Mouse (Mus musculus): Measurements from ENCODE around the gene Rasgef1a. TPM values are rescaled to one million over a fixed set of nuclear protein-coding genes. Genes with fewer than 3 reads are reported as not detected.

The Rasgef1a gene
- total RNA-seq, 2 experiments from 2014 or later: 199 to 208 TPM

DNA sequence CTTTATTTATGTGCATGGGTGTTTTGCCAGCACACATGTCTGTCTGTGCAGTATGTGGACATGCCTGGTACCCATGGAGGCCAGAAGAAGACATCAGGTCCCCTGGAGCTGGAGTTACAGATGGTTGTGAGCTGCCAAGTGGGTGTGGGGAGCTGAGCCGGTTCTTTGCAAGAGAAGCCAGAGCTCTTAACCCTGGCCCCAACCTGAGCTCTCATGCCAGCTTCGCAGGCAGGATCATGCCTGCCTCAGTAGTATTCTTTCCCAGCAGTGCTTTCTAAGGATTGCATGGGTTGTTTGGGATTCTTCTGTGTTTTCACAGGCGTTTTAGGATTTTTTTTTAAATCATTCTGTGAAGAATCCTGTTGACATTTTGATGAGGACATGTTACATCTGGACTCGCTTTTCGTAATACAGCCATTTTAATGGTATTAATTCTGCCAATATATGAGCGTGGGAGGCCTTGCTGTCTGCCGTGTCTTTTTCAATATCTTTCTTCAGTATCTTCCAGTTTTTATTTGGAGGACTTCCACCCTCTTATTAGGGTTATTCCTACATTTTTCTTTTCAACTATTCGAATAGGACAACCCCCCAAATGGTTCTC, 86.6 kb downstream of the Rasgef1a start:
- intact Hi-C loops (cut with DNase I): loop anchor here (5.0 to 10.0 kb wide), 2 partner anchors 166 to 233 kb away; partner anchors contain the start of gene Zfp239
- no peak for DNase-seq (ENCODE audit: low spot score in 2 of 2)

DNA sequence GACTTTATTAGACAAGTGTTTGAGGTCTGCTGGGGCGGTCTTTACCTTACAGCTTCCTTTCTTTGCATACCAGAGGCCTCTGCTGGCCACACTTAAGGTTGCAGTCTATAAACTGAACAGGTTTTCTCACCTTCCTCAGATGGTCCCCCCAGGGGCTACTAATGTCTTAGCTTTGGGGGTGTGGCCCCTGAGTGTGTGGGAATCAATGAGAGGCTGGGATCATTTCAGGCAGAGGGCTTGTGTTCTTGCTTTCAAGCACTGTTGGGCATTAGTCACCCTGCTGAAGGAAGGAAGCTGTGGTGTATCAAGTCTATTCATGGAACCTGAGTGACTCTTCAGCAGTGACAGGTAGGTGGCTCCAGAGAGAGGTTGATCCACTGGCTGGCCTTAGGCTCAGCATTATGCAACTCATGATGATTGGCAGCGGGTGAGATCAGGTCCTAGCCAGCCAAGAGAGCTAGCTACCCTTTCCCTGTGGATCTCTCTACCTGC, 88.1 kb downstream of the Rasgef1a start:
- intact Hi-C loops (cut with DNase I): loop anchor here (5.0 to 10.0 kb wide), 2 partner anchors 167 to 235 kb away; partner anchors contain the start of gene Zfp239
- DNase-seq (ENCODE audit: low spot score in 2 of 2): peak in 1 of 2 experiments; percentile 55

DNA sequence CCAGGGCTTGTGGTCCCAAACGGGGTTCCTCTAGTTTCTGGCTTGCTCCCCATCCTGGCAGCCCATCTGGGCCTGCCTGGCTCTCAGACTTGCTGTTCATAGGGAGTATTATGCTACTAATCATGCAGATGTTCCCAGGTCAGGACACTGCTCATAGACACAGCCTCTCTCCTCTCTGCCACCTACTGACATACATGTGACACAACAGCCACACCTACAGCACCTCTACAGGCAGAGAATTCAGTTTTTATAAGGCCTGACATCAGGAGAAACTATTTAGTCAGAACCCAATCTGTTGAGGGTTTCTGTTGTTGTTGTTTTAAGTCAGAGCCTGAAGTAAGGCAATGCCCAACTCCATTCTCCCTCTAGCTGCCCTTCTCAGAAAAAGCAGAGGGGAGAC, 100.6 kb downstream of the Rasgef1a start:
- DNase-seq (ENCODE audit: low spot score in 2 of 2): no peak
- intact Hi-C loops (cut with DNase I): no loop called here

DNA sequence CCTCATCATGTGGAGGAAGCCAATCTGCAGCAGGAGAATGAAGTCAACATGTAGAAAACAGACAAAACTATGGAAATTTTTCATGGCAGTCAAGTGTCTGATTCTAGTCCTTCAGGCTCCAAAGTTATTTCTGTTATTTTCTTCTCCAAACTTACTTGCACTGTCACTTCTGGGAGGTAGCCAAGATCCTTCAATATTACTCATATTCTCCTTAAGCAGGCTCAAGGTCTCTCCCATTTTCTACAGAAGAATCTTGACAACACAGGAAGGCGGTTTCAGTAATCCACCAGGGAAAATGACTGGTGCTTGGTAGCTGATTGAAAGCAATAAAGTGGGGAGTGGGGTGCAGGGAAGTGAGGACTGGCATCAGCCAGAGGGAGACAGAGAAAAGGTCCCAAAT, 111.5 kb downstream of the Rasgef1a start:
- no peak for DNase-seq (ENCODE audit: low spot score in 2 of 2)
- intact Hi-C loops (cut with DNase I): no loop called here

DNA sequence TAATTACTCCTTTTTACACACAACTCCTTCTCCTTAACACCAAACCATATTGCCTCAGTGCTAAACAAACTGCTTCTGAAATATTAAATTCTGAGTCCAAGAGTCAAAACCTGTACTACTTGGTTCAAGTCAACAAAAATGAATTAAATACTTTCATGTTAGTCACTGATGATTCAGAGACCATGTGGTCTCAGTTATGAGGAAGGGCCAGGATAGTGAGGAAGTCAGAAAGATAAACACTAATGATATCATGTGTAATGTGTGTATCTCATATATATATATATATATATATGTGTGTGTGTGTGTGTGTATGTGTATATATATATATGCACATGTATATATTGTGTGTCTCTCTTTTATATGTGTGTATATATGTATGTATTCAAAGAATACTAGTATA, 115.3 kb downstream of the Rasgef1a start:
- intact Hi-C loops (cut with DNase I): no loop called here

DNA sequence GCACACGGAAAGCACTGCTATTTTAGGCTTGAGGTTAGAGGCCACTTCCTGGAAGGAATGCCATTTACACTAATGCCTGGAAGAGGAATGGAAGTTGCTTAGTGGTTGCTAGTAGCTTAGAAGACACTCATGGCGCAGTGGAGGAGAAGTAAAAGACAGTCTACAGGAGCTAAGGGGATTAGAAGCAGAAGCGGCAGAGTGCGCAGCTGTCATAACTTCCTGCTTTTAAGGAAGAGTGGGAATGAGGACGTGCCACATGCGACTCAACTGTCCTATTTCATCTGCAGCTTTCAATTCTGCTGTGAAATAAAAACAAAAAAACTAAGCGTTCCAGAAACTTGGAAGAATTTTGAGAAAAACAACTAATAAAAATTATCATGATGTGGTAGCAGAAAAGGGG, 116.0 kb downstream of the Rasgef1a start:
- intact Hi-C loops (cut with DNase I): no loop called here
- no peak for DNase-seq (ENCODE audit: low spot score in 2 of 2)

More for the DNA sequence above, 115.3 kb downstream of the Rasgef1a start:
- no peak for DNase-seq (ENCODE audit: low spot score in 2 of 2)

DNA sequence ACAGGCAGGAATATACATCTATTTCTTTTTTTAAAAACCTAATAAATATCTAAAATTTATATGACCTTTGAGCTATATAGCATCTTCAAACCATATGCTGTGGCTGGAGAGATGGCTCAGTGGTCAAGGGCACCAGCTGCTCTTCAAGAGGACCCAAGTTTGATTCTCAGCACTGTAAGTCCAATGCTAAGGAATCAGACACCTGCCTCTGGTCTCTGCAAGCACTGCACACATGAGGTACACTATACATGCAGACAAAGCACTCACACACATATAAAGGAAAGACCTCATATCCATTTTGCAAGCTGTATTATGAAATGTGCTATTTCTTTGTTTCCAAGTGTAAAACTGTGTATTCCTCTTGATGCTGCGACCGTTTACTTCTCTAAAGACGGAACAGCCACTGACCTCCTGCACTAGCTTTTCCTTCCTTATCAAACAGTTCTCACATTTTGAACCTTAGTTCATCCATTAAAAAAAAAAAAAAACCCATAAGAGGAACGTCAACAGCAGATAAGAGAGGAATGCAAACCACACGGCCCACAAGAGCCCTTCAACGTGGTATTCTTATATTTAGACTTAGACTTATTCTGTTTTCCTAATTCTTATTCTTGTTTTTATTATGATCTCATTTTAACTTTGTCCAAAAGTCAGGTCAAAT, 116.7 kb downstream of the Rasgef1a start:
- intact Hi-C loops (cut with DNase I): no loop called here
- no peak for DNase-seq (ENCODE audit: low spot score in 2 of 2)

DNA sequence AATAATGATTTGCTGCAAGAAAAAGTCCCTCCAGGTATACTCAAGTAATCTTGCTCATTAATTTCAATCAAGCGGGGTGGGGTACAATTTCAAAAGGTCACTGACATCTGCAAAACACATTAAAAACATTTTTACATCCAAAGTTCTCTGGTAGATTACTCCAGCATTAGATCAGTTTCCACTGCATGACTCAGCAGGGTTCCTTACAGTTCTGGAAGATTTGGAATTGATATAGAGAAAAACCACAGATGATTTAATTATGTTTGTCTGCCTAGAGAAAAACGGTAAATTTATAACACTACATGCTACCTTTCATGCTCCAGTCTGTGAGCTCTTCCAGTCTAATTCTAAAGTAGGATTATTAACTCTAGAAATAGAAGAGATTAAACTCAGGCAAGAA, 118.8 kb downstream of the Rasgef1a start:
- intact Hi-C loops (cut with DNase I): no loop called here

DNA sequence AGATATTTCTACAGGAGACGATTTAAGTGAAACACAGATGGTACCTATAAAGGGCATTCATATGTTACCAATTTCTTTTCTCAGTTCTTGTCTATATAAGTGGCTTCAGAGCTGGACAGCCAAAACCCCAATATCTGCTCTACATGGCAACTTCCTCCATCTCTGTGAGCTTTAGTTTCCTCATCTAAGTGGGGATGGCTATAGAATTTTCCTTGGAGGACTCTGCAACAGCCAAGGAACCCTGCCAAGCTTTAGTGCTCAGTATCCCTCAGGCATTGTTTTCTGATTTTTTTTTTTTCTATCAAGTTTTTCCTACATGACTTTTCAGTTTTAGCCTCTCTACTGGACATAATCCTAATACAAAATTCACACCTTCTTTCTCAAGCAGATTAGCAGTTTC, 123.2 kb downstream of the Rasgef1a start:
- DNase-seq (ENCODE audit: low spot score in 2 of 2): no peak
- intact Hi-C loops (cut with DNase I): no loop called here

More for the DNA sequence above, 118.8 kb downstream of the Rasgef1a start:
- no peak for DNase-seq (ENCODE audit: low spot score in 2 of 2)

DNA sequence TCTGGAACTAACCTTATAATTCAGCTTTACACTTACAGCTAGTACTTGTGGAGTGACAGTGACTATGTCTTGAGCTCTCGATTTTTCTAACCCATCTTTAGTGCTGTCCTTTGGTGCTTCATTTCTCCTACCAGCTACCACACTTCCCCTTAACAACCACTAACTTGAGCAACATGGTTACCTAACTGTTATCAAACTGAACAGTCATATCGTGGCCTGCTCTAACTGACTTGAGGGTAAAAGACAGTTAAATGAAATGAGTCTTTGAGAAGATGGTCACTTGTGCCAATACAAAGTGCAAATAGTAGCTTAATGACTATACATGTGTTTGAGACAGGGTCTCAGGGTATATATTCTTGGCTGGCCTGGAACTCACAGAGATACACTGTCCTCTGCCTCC, 125.9 kb downstream of the Rasgef1a start:
- DNase-seq (ENCODE audit: low spot score in 2 of 2): no peak
- intact Hi-C loops (cut with DNase I): no loop called here

DNA sequence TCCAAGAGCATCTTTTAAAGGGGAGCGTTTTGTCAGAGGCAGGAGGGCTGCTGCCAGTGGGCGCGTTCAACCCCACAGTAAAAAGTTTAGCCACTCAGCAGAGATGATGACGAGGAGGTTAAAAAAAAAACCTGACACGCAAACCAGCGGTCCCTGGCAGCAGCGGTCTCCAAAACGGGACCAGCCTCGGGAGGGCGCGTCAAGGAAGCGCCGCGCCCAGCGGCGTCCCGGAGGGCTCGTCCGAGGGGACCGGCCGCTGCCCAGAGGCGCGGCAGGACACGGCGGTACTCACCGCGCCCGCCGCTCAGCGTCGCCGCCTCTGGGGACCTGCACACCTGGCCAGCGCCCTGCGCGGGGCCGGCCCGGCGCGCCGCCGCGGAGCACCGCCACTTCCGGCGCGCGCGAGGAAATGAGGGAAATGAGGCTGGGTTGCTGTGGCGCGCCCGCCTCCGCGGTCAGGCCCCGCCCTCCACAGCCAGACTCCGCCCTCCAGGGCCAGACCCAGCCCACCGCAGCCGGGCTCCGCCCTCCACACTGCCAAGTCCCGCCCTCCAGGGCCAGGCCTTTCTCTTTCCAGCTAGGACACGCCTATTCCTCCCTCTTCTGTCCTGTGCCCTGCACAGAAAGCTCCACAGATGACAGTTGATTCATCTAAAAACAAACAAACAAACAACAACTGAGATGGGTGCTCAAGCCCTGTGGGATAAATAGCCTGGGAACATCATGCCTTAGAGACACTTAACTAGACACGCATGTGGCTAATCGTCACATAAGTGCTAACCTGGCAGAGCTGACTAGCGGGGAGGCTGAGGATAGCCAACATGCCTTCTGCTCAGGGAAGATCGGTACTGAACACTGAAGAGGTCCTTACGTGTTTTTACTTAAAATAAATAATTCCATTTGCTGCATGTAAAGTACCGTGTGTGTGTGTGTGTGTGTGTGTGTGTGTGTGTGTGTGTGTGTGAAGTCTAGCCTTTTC, 127.8 kb downstream of the Rasgef1a start, which contains the start of gene Csgalnact2:
TSS of gene Csgalnact2 (minus strand) at position 410 of the 979 bp plus-strand sequence.
- intact Hi-C loops (cut with DNase I): no loop called here
- peak; percentile 91 to 93 for DNase-seq (ENCODE audit: low spot score in 2 of 2)

DNA sequence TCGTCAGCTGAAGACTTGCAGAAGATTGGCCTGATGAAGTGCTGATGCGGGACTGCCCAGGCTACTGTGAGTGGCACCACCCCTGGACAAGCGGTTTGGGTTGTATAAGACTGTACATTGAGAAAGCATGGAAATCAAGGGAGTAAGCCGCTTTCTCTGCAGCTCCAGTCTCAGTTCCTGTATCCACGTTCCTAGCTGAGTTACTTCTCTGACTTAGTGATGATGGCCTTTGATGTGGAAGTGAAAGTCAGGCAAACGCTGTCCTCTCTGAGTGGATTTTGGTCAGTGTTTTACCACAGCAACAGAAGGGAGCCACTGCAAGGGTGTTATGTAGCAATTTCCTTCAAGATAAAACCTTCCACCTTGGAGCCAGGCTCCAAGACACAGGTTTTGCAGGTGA, 129.7 kb downstream of the Rasgef1a start:
- intact Hi-C loops (cut with DNase I): no loop called here
- no peak for DNase-seq (ENCODE audit: low spot score in 2 of 2)

Small RNA genes lying within 50 kb of the gene (microRNA-seq; reads per million reads assigned to microRNA genes)
- gene Mir7044: 40.8 to 55.4 reads per million in 2 experiments

Other genes with a start within 250 kb of the Rasgef1a start
- gene Zfp637, start 170.3 kb upstream of the Rasgef1a start, total RNA-seq (2021): 10 to 100 TPM; 55.9 to 57.1 TPM
- 10 to 100 TPM; 43.0 to 45.6 TPM for gene Zfp239, start 149.3 kb upstream of the Rasgef1a start, total RNA-seq (2021)
- gene Hnrnpf, start 111.1 kb upstream of the Rasgef1a start, total RNA-seq (2021): 100 to 1,000 TPM; 121 to 132 TPM
- not detected for gene Fxyd4, start 73.7 kb upstream of the Rasgef1a start, total RNA-seq (2021)
- gene Csgalnact2, start 127.7 kb downstream of the Rasgef1a start, total RNA-seq (2021): 10 to 100 TPM; 11.8 to 13.0 TPM
- gene Ret, start 186.3 kb downstream of the Rasgef1a start, total RNA-seq (2021): 1 to 10 TPM; 4.1 TPM